Mouse (Mus musculus) liver, adult 2 months (tissue): ENCODE results near the gene Khk. TPM values are rescaled to one million over a fixed set of nuclear protein-coding genes. Genes with fewer than 3 reads are reported as not detected.

Experiments
- DNase-seq: peaks from one replicate; pipeline ENCODE4 v3.0.0-alpha.2; 2011; ENCODE audit warnings: low read depth, low spot score; ENCODE audit errors: extremely low read depth
- H3K27ac ChIP-seq: fragments of 200-500 bp; replicated peaks from 2 replicates; pipeline ENCODE4 v1.5.1; 2012; ENCODE audit warnings: low read depth, mild to moderate bottlenecking, control low read depth, inconsistent platforms, low read length; ENCODE audit not compliant: insufficient read depth
- H3K27me3 ChIP-seq: fragments of 200-500 bp; 2 replicates; pipeline ENCODE4 v1.6.1; 2012; ENCODE audit warnings: mild to moderate bottlenecking, moderate library complexity, low read length, inconsistent platforms; ENCODE audit not compliant: control insufficient read depth, insufficient read depth
- H3K36me3 ChIP-seq: fragments of 200-500 bp; 2 replicates; pipeline ENCODE4 v1.6.1; 2012; ENCODE audit warnings: low read length, inconsistent platforms; ENCODE audit not compliant: control insufficient read depth, insufficient read depth
- H3K4me1 ChIP-seq: fragments of 200-500 bp; 2 replicates; pipeline ENCODE4 v1.6.1; 2011; ENCODE audit warnings: low read length; ENCODE audit not compliant: control insufficient read depth, insufficient read depth
- H3K4me3 ChIP-seq: fragments of 200-500 bp; 2 replicates; pipeline ENCODE4 v1.5.1; 2011; ENCODE audit warnings: low read depth, mild to moderate bottlenecking, control low read depth, low read length, moderate library complexity; ENCODE audit not compliant: insufficient read depth
- H3K79me2 ChIP-seq: fragments of 200-500 bp; 2 replicates; pipeline ENCODE4 v1.6.1; 2012; ENCODE audit warnings: inconsistent platforms, mild to moderate bottlenecking, low read length, moderate library complexity; ENCODE audit not compliant: control insufficient read depth, insufficient read depth
- H3K9ac ChIP-seq: fragments of 200-500 bp; 2 replicates; pipeline ENCODE4 v1.6.1; 2012; ENCODE audit warnings: low read depth, mild to moderate bottlenecking, control low read depth, inconsistent platforms, low read length
- CTCF ChIP-seq: fragments of 200-500 bp; IDR thresholded peaks from 2 replicates; pipeline ENCODE4 v1.5.1; 2011; ENCODE audit warnings: low read depth, low read length, control low read depth
- POLR2A ChIP-seq: fragments of 200-500 bp; IDR thresholded peaks from 2 replicates; pipeline ENCODE4 v1.6.1; 2011; ENCODE audit warnings: low read length, control low read depth; ENCODE audit not compliant: insufficient read depth; ENCODE audit errors: extremely low read depth
- WGBS: fragments of 180-500 bp; shearing (Covaris S2); methylation state at CpG from one replicate; pipeline ENCODE4 v1.1.7; 2018; 5-methylcytosine and 5-hydroxymethylcytosine counted together
- polyA plus RNA-seq: library from polyadenylated mRNA; depleted of rRNA; stranded (reverse); fragments of >200 nt; gene quantifications from 2 replicates; pipeline ENCODE4 v1.2.3, GENCODE M21; 2012
- total RNA-seq: library from RNA; depleted of rRNA; stranded (reverse); fragments of >200 nt; gene quantifications from 2 replicates; pipeline ENCODE4 v1.2.3, GENCODE M21; 2014

Khk gene
- total and polyA plus RNA-seq, 2 experiments, result 405 to 735 TPM

GRCm38 (mm10) chr5:30886209-30886608 is 35.0 kb upstream of the Khk start:
- no peak for DNase-seq
- no peaks in the 10 kb centered on the region for H3K79me2 ChIP-seq
- no peaks in the 10 kb centered on the region for H3K36me3 ChIP-seq
- no peak overlapping the region for H3K9ac ChIP-seq
- TF ChIP-seq POLR2A, result no peak
- TF ChIP-seq CTCF, result no peak
- no peak overlapping the region for H3K4me3 ChIP-seq
- H3K27me3 ChIP-seq, result no peaks in the 10 kb centered on the region
- 60% methylated on average over 4 of the region's 4 CpGs for WGBS
- peaks cover 1% of the 10 kb centered on the region; the same call in 1 of the 2 replicates for H3K4me1 ChIP-seq
- H3K27ac ChIP-seq, result no peak overlapping the region

GRCm38 (mm10) chr5:30886731-30887130 is 34.5 kb upstream of the Khk start:
- H3K9ac ChIP-seq, result no peak overlapping the region
- H3K79me2 ChIP-seq, result no peaks in the 10 kb centered on the region
- no peak overlapping the region; the same call in 1 of the 2 replicates for H3K27ac ChIP-seq
- 29% methylated on average over 5 of the region's 5 CpGs for WGBS
- TF ChIP-seq POLR2A, result no peak
- no peak for TF ChIP-seq CTCF
- no peaks in the 10 kb centered on the region for H3K27me3 ChIP-seq
- no peak overlapping the region for H3K4me3 ChIP-seq
- DNase-seq, result no peak
- peaks cover 1% of the 10 kb centered on the region; the same call in 1 of the 2 replicates for H3K4me1 ChIP-seq
- H3K36me3 ChIP-seq, result no peaks in the 10 kb centered on the region

- WGBS, result under 1% methylated on average over 19 of the region's 19 CpGs
- Histone ChIP-seq H3K27ac (peak overlapping the region; percentile 83), H3K36me3 (no peaks in the 10 kb centered on the region; the same call in 1 of the 2 replicates), H3K9ac (peak overlapping the region; percentile 82), H3K4me3 (peak overlapping the region; percentile 79), H3K79me2 (no peaks in the 10 kb centered on the region), H3K4me1 (peaks cover 1% of the 10 kb centered on the region; the same call in 1 of the 2 replicates), H3K27me3 (no peaks in the 10 kb centered on the region)
- TF ChIP-seq POLR2A, result peak; percentile 90
- TF ChIP-seq CTCF, result 0 out of 2 replicates have a peak, but pooled peaks have one; percentile 5
- peak; percentile 93 for DNase-seq
Measured at GRCm38 (mm10) chr5:30887331-30887761, 33.9 kb upstream of the Khk start.

- Histone ChIP-seq H3K27me3 (no peaks in the 10 kb centered on the region), H3K9ac (peak overlapping the region; percentile 82), H3K4me3 (peak overlapping the region; percentile 79), H3K4me1 (peaks cover 1% of the 10 kb centered on the region; the same call in 1 of the 2 replicates), H3K79me2 (no peaks in the 10 kb centered on the region), H3K27ac (peak overlapping the region; percentile 83), H3K36me3 (no peaks in the 10 kb centered on the region; the same call in 1 of the 2 replicates)
- under 1% methylated on average over 28 of the region's 28 CpGs for WGBS
- peak; percentile 99 for DNase-seq
- no peak for TF ChIP-seq CTCF
- TF ChIP-seq POLR2A, result no peak
Measured at GRCm38 (mm10) chr5:30887858-30888336, 33.3 kb upstream of the Khk start.

- no peaks in the 10 kb centered on the region for H3K27me3 ChIP-seq
- peak within 1 kb of the TSS; percentile 82 for H3K9ac ChIP-seq
- H3K27ac ChIP-seq, result peak within 1 kb of the TSS; percentile 83
- WGBS, result under 1% methylated on average over 42 of the region's 42 CpGs
- TF ChIP-seq POLR2A (0 out of 2 replicates have a peak, but pooled peaks have one; percentile 17), CTCF (no peak)
- no peaks in the 10 kb centered on the region for H3K79me2 ChIP-seq
- peak; percentile 93 for DNase-seq
- peaks cover 1% of the 10 kb centered on the region; the same call in 1 of the 2 replicates for H3K4me1 ChIP-seq
- H3K36me3 ChIP-seq, result no peaks in the 10 kb centered on the region; the same call in 1 of the 2 replicates
- peak within 1 kb of the TSS; percentile 79 for H3K4me3 ChIP-seq
Measured at GRCm38 (mm10) chr5:30888337-30889087, 32.7 kb upstream of the Khk start, which contains the start of gene Agbl5. TSS of gene Agbl5 (plus strand) at chr5:30888694.
